Comparison of ENCODE assay signal across 8 mouse cellular contexts in the genomic region with DNA sequence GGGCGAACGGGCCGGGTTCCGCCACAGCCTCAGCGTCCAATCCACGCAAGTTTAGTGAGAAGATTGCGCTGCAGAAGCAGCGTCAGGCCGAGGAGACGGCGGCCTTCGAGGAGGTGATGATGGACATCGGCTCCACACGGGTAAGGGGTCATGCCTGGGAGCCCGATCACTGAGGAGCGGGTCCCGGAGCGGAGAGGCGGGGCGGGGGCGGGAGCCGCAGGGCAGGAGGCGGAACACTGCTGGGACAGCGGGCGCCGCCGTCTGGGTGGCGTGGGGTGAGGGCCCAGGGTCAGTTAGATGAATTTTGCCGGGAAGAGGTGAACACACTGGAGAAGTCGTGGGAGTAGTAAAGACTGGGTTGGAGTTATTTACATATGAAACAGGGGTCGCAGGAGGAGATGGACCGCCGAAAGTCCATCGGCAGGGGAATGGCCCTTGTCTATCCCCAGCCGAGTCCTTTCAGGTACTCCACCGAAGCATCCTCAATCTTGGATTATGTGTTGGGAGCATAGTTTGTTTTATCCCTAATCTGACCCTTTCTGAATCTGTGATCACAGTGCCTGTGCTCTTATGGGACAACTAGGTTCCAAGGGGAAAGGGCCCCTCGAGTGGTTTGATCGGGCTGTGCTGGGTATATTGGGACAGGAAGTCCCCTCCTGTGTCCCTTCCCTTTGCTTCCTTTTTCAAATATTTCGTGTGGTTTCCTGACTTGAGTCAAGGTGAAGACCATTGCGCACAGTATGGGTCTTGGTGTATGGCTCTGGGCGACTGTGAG. TPM values are rescaled to one million over a fixed set of nuclear protein-coding genes. Genes with fewer than 3 reads are reported as not detected.
DNase-seq lines count a peak whose midpoint lies in the region; ATAC-seq and TF ChIP-seq lines count a peak whose summit lies in the region.

No protein-coding gene starts in this region.

- no peak for TF ChIP-seq CTCF in G1E (IDR thresholded peaks at IDR 0.05; ENCODE audit: low read depth, low read length)

- peaks cover 30% of the 10 kb centered on the region for H3K4me1 ChIP-seq in heart, embryonic 13.5 days
- peaks cover 28% of the 10 kb centered on the region for H3K4me1 ChIP-seq in G1E (ENCODE audit: insufficient read depth, low read depth, low read length)
- peaks cover 31% of the 10 kb centered on the region for H3K4me1 ChIP-seq in erythroblast, embryonic 14.5 days (ENCODE audit: control insufficient read depth)
- peaks cover 26% of the 10 kb centered on the region for H3K4me1 ChIP-seq in limb, embryonic 10.5 days
- peaks cover 16% of the 10 kb centered on the region for H3K4me1 ChIP-seq in midbrain, embryonic 16.5 days (ENCODE audit: control insufficient read depth, insufficient read depth, low read length)

- no peak for DNase-seq in heart, postnatal 10 days
- peak; percentile 49 for DNase-seq in G1E (ENCODE audit: low spot score)
- DNase-seq in limb, embryonic 10.5 days (ENCODE audit: low spot score) = peak; percentile 47
- DNase-seq in gastrocnemius, postnatal 25 days = no peak
- no peak for DNase-seq in layer of hippocampus, adult 9-10 months (ENCODE audit: low spot score)

- peak; percentile 62 for ATAC-seq in heart, embryonic 13.5 days (ENCODE audit: extremely low read depth, insufficient number of reproducible peaks, low FRiP score, low TSS enrichment)
- ATAC-seq in G1E (ENCODE audit: extremely low read depth, insufficient number of reproducible peaks, low FRiP score, poor library complexity, severe bottlenecking) = no peak
- ATAC-seq in midbrain, embryonic 16.5 days = peak; percentile 59

- H3K36me3 ChIP-seq in heart, embryonic 13.5 days = peaks cover 53% of the 10 kb centered on the region
- peaks cover 63% of the 10 kb centered on the region for H3K36me3 ChIP-seq in G1E (replicated peaks)
- H3K36me3 ChIP-seq in erythroblast, embryonic 14.5 days (ENCODE audit: control insufficient read depth) = peaks cover 40% of the 10 kb centered on the region
- peaks cover 59% of the 10 kb centered on the region for H3K36me3 ChIP-seq in limb, embryonic 10.5 days
- H3K36me3 ChIP-seq in midbrain, embryonic 16.5 days (ENCODE audit: control insufficient read depth, insufficient read depth, low read length) = peaks cover 11% of the 10 kb centered on the region

- under 1% methylated on average over 41 of the region's 41 CpGs for WGBS in heart, embryonic 13.5 days
- 1% methylated on average over 41 of the region's 41 CpGs for WGBS in limb, embryonic 10.5 days
- WGBS in midbrain, embryonic 16.5 days = under 1% methylated on average over 41 of the region's 41 CpGs

- H3K4me3 ChIP-seq in heart, embryonic 13.5 days = peak overlapping the region; percentile 97
- H3K4me3 ChIP-seq in G1E (ENCODE audit: low read depth, low read length) = peak overlapping the region; percentile 99
- peak overlapping the region; percentile 88 for H3K4me3 ChIP-seq in erythroblast, embryonic 14.5 days (replicated peaks)
- H3K4me3 ChIP-seq in limb, embryonic 10.5 days = peak overlapping the region; percentile 87
- H3K4me3 ChIP-seq in midbrain, embryonic 16.5 days (ENCODE audit: low read depth, low read length) = peak overlapping the region; percentile 67

- H3K9me3 ChIP-seq in heart, embryonic 13.5 days = no peaks in the 10 kb centered on the region
- no peaks in the 10 kb centered on the region for H3K9me3 ChIP-seq in G1E (replicated peaks)
- H3K9me3 ChIP-seq in erythroblast, embryonic 14.5 days (ENCODE audit: control insufficient read depth, low read length) = no peaks in the 10 kb centered on the region
- no peaks in the 10 kb centered on the region for H3K9me3 ChIP-seq in limb, embryonic 10.5 days (replicated peaks)
- no peaks in the 10 kb centered on the region for H3K9me3 ChIP-seq in midbrain, embryonic 16.5 days (replicated peaks; ENCODE audit: control insufficient read depth, low read length, poor library complexity, severe bottlenecking)

- intact Hi-C loops in heart, postnatal 10 days (cut with DNase I) = no loop called here

- H3K9ac ChIP-seq in heart, embryonic 13.5 days = peak overlapping the region; percentile 97
- peak overlapping the region; percentile 80 for H3K9ac ChIP-seq in midbrain, embryonic 16.5 days (ENCODE audit: low read depth, low read length)

- no peaks in the 10 kb centered on the region for H3K27me3 ChIP-seq in heart, embryonic 13.5 days (replicated peaks)
- no peaks in the 10 kb centered on the region for H3K27me3 ChIP-seq in G1E (ENCODE audit: insufficient read depth, low read length)
- H3K27me3 ChIP-seq in erythroblast, embryonic 14.5 days (ENCODE audit: control insufficient read depth) = no peaks in the 10 kb centered on the region
- H3K27me3 ChIP-seq in limb, embryonic 10.5 days (ENCODE audit: low read depth, poor library complexity, severe bottlenecking) = no peaks in the 10 kb centered on the region
- H3K27me3 ChIP-seq in midbrain, embryonic 16.5 days (ENCODE audit: control insufficient read depth, insufficient read depth, low read depth, low read length) = no peaks in the 10 kb centered on the region

- H3K27ac ChIP-seq in heart, embryonic 13.5 days (replicated peaks) = peak overlapping the region; percentile 93
- H3K27ac ChIP-seq in limb, embryonic 10.5 days = peak overlapping the region; percentile 91
- H3K27ac ChIP-seq in midbrain, embryonic 16.5 days (ENCODE audit: low read length) = peak overlapping the region; percentile 71

- H3K4me2 ChIP-seq in heart, embryonic 13.5 days = peak overlapping the region; percentile 89
- H3K4me2 ChIP-seq in midbrain, embryonic 16.5 days (ENCODE audit: low read length) = peak overlapping the region; percentile 79

RNA-seq across cellular contexts. Expression of a gene that starts 0.6 kb away (rescaled TPM):
- 12.3 and 13.6 TPM in 2 replicates for polyA plus RNA-seq in heart, embryonic 13.5 days (2015; fragmentation: Nextera tagmentation; extraction: Ambion mirVana)
- 10 to 100 TPM; 21.1 to 26.9 TPM for total RNA-seq in heart, postnatal 10 days (2021)
- 51.8 and 67.0 TPM in 2 replicates for total RNA-seq in G1E (2014; fragmentation: Nextera tagmentation)
- 6.4 and 9.6 TPM in 2 replicates for total RNA-seq in G1E (2017)
- polyA plus RNA-seq in G1E (2012) = 58.5 and 68.9 TPM in 2 replicates
- polyA plus RNA-seq in erythroblast, embryonic 14.5 days (2012) = 2.9 and 3.3 TPM in 2 replicates
- 26.5 and 31.6 TPM in 2 replicates for polyA plus RNA-seq in limb, embryonic 10.5 days (2016; fragmentation: Nextera tagmentation; extraction: Ambion mirVana)
- polyA plus RNA-seq in midbrain, embryonic 16.5 days (2015; fragmentation: Nextera tagmentation; extraction: Ambion mirVana) = 21.5 and 24.6 TPM in 2 replicates
- 10 to 100 TPM; 13.9 to 16.9 TPM for total RNA-seq in gastrocnemius, postnatal 25 days (2021)

RNA-seq across cellular contexts. Expression of a gene that starts 6.6 kb away (rescaled TPM):
- polyA plus RNA-seq in heart, embryonic 13.5 days (2015; fragmentation: Nextera tagmentation; extraction: Ambion mirVana) = 79.0 and 88.2 TPM in 2 replicates
- 100 to 1,000 TPM; 105 to 110 TPM for total RNA-seq in heart, postnatal 10 days (2021)
- 31.8 and 35.8 TPM in 2 replicates for total RNA-seq in G1E (2014; fragmentation: Nextera tagmentation)
- total RNA-seq in G1E (2017) = 38.0 and 42.7 TPM in 2 replicates
- polyA plus RNA-seq in G1E (2012) = 14.0 and 15.6 TPM in 2 replicates
- 0.20 and 0.21 TPM in 2 replicates for polyA plus RNA-seq in erythroblast, embryonic 14.5 days (2012)
- polyA plus RNA-seq in limb, embryonic 10.5 days (2016; fragmentation: Nextera tagmentation; extraction: Ambion mirVana) = 55.6 and 60.1 TPM in 2 replicates
- polyA plus RNA-seq in midbrain, embryonic 16.5 days (2015; fragmentation: Nextera tagmentation; extraction: Ambion mirVana) = 43.0 and 46.8 TPM in 2 replicates
- 10 to 100 TPM; 49.6 to 54.7 TPM for total RNA-seq in gastrocnemius, postnatal 25 days (2021)

RNA-seq across cellular contexts. Expression of a gene that starts 10.4 kb away (rescaled TPM):
- polyA plus RNA-seq in heart, embryonic 13.5 days (2015; fragmentation: Nextera tagmentation; extraction: Ambion mirVana) = 5.5 and 5.7 TPM in 2 replicates
- total RNA-seq in heart, postnatal 10 days (2021) = 10 to 100 TPM; 16.8 to 19.7 TPM
- total RNA-seq in G1E (2014; fragmentation: Nextera tagmentation) = 42.3 and 68.2 TPM in 2 replicates
- total RNA-seq in G1E (2017) = 9.8 and 15.2 TPM in 2 replicates
- polyA plus RNA-seq in G1E (2012) = 73.7 and 105 TPM in 2 replicates
- polyA plus RNA-seq in erythroblast, embryonic 14.5 days (2012) = 1.1 and 1.3 TPM in 2 replicates
- polyA plus RNA-seq in limb, embryonic 10.5 days (2016; fragmentation: Nextera tagmentation; extraction: Ambion mirVana) = 3.4 and 5.1 TPM in 2 replicates
- 7.8 and 8.5 TPM in 2 replicates for polyA plus RNA-seq in midbrain, embryonic 16.5 days (2015; fragmentation: Nextera tagmentation; extraction: Ambion mirVana)
- 10 to 100 TPM; 71.3 to 76.9 TPM for total RNA-seq in gastrocnemius, postnatal 25 days (2021)

RNA-seq across cellular contexts. Expression of a gene that starts 11.3 kb away (rescaled TPM):
- 2.4 and 3.0 TPM in 2 replicates for polyA plus RNA-seq in heart, embryonic 13.5 days (2015; fragmentation: Nextera tagmentation; extraction: Ambion mirVana)
- total RNA-seq in heart, postnatal 10 days (2021) = under 1 TPM; 0.26 to 0.45 TPM
- total RNA-seq in G1E (2014; fragmentation: Nextera tagmentation) (not detected in 2 replicates), G1E (2017) (0.16 TPM in 1 of 2 replicates, not detected in the other)
- not detected in 2 replicates for polyA plus RNA-seq in G1E (2012)
- polyA plus RNA-seq in erythroblast, embryonic 14.5 days (2012) = not detected in 2 replicates
- polyA plus RNA-seq in limb, embryonic 10.5 days (2016; fragmentation: Nextera tagmentation; extraction: Ambion mirVana) = 4.0 and 8.9 TPM in 2 replicates
- 1.1 and 2.2 TPM in 2 replicates for polyA plus RNA-seq in midbrain, embryonic 16.5 days (2015; fragmentation: Nextera tagmentation; extraction: Ambion mirVana)
- under 1 TPM in 1 of 2 experiments, not detected in 1; 0.35 TPM for total RNA-seq in gastrocnemius, postnatal 25 days (2021)

RNA-seq across cellular contexts. Expression of a gene that starts 23.2 kb away (rescaled TPM):
- 72.2 and 78.9 TPM in 2 replicates for polyA plus RNA-seq in heart, embryonic 13.5 days (2015; fragmentation: Nextera tagmentation; extraction: Ambion mirVana)
- total RNA-seq in heart, postnatal 10 days (2021) = 10 to 100 TPM; 44.4 to 46.9 TPM
- 23.9 and 38.8 TPM in 2 replicates for total RNA-seq in G1E (2014; fragmentation: Nextera tagmentation)
- 40.9 and 44.5 TPM in 2 replicates for total RNA-seq in G1E (2017)
- polyA plus RNA-seq in G1E (2012) = 73.6 and 98.7 TPM in 2 replicates
- 3.9 and 4.3 TPM in 2 replicates for polyA plus RNA-seq in erythroblast, embryonic 14.5 days (2012)
- polyA plus RNA-seq in limb, embryonic 10.5 days (2016; fragmentation: Nextera tagmentation; extraction: Ambion mirVana) = 71.4 and 73.5 TPM in 2 replicates
- 87.6 and 100 TPM in 2 replicates for polyA plus RNA-seq in midbrain, embryonic 16.5 days (2015; fragmentation: Nextera tagmentation; extraction: Ambion mirVana)
- 10 to 100 TPM; 54.3 to 56.9 TPM for total RNA-seq in gastrocnemius, postnatal 25 days (2021)

Comparison
In these comparisons a context has a peak if more than half of its experiments do, and no peak if none do; other contexts are left out.
1. DNase-seq: peak in G1E (single experiment) and limb, embryonic 10.5 days (single experiment); none in heart, postnatal 10 days (0 of 2), gastrocnemius, postnatal 25 days (single experiment) and layer of hippocampus, adult 9-10 months (single experiment).
2. RNA of a gene that starts 6.6 kb away (polyA plus RNA-seq): 79.0 to 88.2 TPM in heart, embryonic 13.5 days, 55.6 to 60.1 TPM in limb, embryonic 10.5 days, 43.0 to 46.8 TPM in midbrain, embryonic 16.5 days and 14.0 to 15.6 TPM in G1E; 0.20 to 0.21 TPM in erythroblast, embryonic 14.5 days; every median in the first group is over 10 times any median in the second.
3. Peak in every context shown above with its lines, with median percentiles within 50 percentile points of each other: H3K27ac ChIP-seq and H3K4me3 ChIP-seq.